Mouse (Mus musculus): ENCODE measurements around the gene Celf1. TPM values are rescaled to one million over a fixed set of nuclear protein-coding genes. Genes with fewer than 3 reads are reported as not detected.
"Not testable (repeated sequence)": the region's sequence is repeated elsewhere in the genome, so short reads cannot be mapped to it uniquely, and the experiment has no call there.

Celf1 gene
- 172 and 183 TPM in 2 replicates for polyA plus RNA-seq (2016; fragmentation: Nextera tagmentation; extraction: Ambion mirVana)

GRCm38 (mm10) chr2:90940233-90941229 lies at the start of gene Celf1:
TSS of gene Celf1 (plus strand) at chr2:90940382.
- WGBS: under 1% methylated on average over 103 of the region's 113 CpGs
- ATAC-seq (ENCODE audit: low FRiP score): peak; percentile 96

GRCm38 (mm10) chr2:90893673-90894298 lies 46.4 kb upstream of the Celf1 start:
- Histone ChIP-seq H3K36me3 (replicated peaks) (peaks cover 55% of the 10 kb centered on the region), H3K4me3 (replicated peaks) (no peak overlapping the region), H3K9ac (no peak overlapping the region), H3K4me2 (no peak overlapping the region), H3K27me3 (peaks cover 35% of the 10 kb centered on the region), H3K9me3 (no peaks in the 10 kb centered on the region), H3K27ac (no peak overlapping the region), H3K4me1 (peaks cover 17% of the 10 kb centered on the region)
- 91% methylated on average over 6 of the region's 6 CpGs for WGBS
- no peak for ATAC-seq (ENCODE audit: low FRiP score)

More at GRCm38 (mm10) chr2:90940233-90941229, at the start of gene Celf1:
- Histone ChIP-seq H3K27me3 (no peaks in the 10 kb centered on the region), H3K4me3 (replicated peaks) (peak within 1 kb of the TSS; percentile 98), H3K27ac (peak within 1 kb of the TSS; percentile 96), H3K36me3 (replicated peaks) (no peaks in the 10 kb centered on the region), H3K4me1 (peaks cover 28% of the 10 kb centered on the region), H3K9ac (peak within 1 kb of the TSS; percentile 96), H3K4me2 (peak within 1 kb of the TSS; percentile 75), H3K9me3 (no peaks in the 10 kb centered on the region)

GRCm38 (mm10) chr2:90894299-90894677 lies 45.9 kb upstream of the Celf1 start:
- Histone ChIP-seq H3K36me3 (replicated peaks) (peaks cover 59% of the 10 kb centered on the region), H3K4me1 (peaks cover 14% of the 10 kb centered on the region), H3K27me3 (peaks cover 30% of the 10 kb centered on the region)
- not testable (repeated sequence) for H3K27ac ChIP-seq; ATAC-seq (ENCODE audit: low FRiP score); H3K9ac ChIP-seq; H3K4me3 ChIP-seq (replicated peaks); H3K4me2 ChIP-seq; H3K9me3 ChIP-seq
- WGBS: 91% methylated on average over 3 of the region's 3 CpGs

- ATAC-seq (ENCODE audit: low FRiP score): no peak
- H3K9me3 ChIP-seq: no peaks in the 10 kb centered on the region
- H3K4me1 ChIP-seq: peaks cover 33% of the 10 kb centered on the region
- no peak overlapping the region for H3K27ac ChIP-seq
- WGBS: 88% methylated on average over 2 of the region's 2 CpGs
- peak overlapping the region; percentile 90 for H3K4me3 ChIP-seq (replicated peaks)
- H3K27me3 ChIP-seq: no peaks in the 10 kb centered on the region
- peak overlapping the region; percentile 72 for H3K4me2 ChIP-seq
- peak overlapping the region; percentile 90 for H3K9ac ChIP-seq
- H3K36me3 ChIP-seq (replicated peaks): peaks cover 55% of the 10 kb centered on the region
Observed at GRCm38 (mm10) chr2:90903398-90903797, 36.8 kb upstream of the Celf1 start.

GRCm38 (mm10) chr2:90904076-90904855 lies 35.9 kb upstream of the Celf1 start, which contains the start of the genes Kbtbd4 and Ndufs3:
TSS of gene Kbtbd4 (plus strand) at chr2:90904740.
TSS of gene Ndufs3 (minus strand) at chr2:90904827.
- WGBS: under 1% methylated on average over 43 of the region's 43 CpGs
- Histone ChIP-seq H3K27me3 (no peaks in the 10 kb centered on the region), H3K4me3 (replicated peaks) (peak within 1 kb of the TSS; percentile 90), H3K9me3 (no peaks in the 10 kb centered on the region), H3K9ac (peak within 1 kb of the TSS; percentile 90), H3K4me1 (peaks cover 33% of the 10 kb centered on the region), H3K36me3 (replicated peaks) (peaks cover 55% of the 10 kb centered on the region), H3K27ac (peak within 1 kb of the TSS; percentile 90), H3K4me2 (peak within 1 kb of the TSS; percentile 72)
- peak; percentile 95 for ATAC-seq (ENCODE audit: low FRiP score)

- H3K4me1 ChIP-seq: peaks cover 33% of the 10 kb centered on the region
- peak overlapping the region; percentile 90 for H3K9ac ChIP-seq
- no peaks in the 10 kb centered on the region for H3K9me3 ChIP-seq
- no peaks in the 10 kb centered on the region for H3K27me3 ChIP-seq
- H3K27ac ChIP-seq: peak overlapping the region; percentile 90
- peak overlapping the region; percentile 90 for H3K4me3 ChIP-seq (replicated peaks)
- WGBS: under 1% methylated on average over 21 of the region's 21 CpGs
- H3K36me3 ChIP-seq (replicated peaks): peaks cover 61% of the 10 kb centered on the region
- ATAC-seq (ENCODE audit: low FRiP score): peak; percentile 84
- H3K4me2 ChIP-seq: peak overlapping the region; percentile 72
Observed at GRCm38 (mm10) chr2:90904856-90905224, 35.3 kb upstream of the Celf1 start.

- no peak for ATAC-seq (ENCODE audit: low FRiP score)
- Histone ChIP-seq H3K27me3 (no peaks in the 10 kb centered on the region), H3K4me3 (replicated peaks) (no peak overlapping the region), H3K4me2 (no peak overlapping the region), H3K27ac (no peak overlapping the region), H3K9me3 (no peaks in the 10 kb centered on the region), H3K9ac (no peak overlapping the region), H3K36me3 (replicated peaks) (peaks cover 63% of the 10 kb centered on the region), H3K4me1 (peaks cover 33% of the 10 kb centered on the region)
- WGBS: 97% methylated on average over 2 of the region's 2 CpGs
Observed at GRCm38 (mm10) chr2:90906721-90907120, 33.5 kb upstream of the Celf1 start.

- Histone ChIP-seq H3K4me1 (peaks cover 23% of the 10 kb centered on the region), H3K4me3 (replicated peaks) (no peak overlapping the region), H3K9ac (no peak overlapping the region), H3K4me2 (no peak overlapping the region), H3K9me3 (no peaks in the 10 kb centered on the region), H3K36me3 (replicated peaks) (peaks cover 77% of the 10 kb centered on the region), H3K27me3 (no peaks in the 10 kb centered on the region), H3K27ac (no peak overlapping the region)
- WGBS: 82% methylated on average over 1 of the region's 1 CpGs
- no peak for ATAC-seq (ENCODE audit: low FRiP score)
Observed at GRCm38 (mm10) chr2:90910861-90911260, 29.3 kb upstream of the Celf1 start.

GRCm38 (mm10) chr2:90911668-90912067 lies 28.5 kb upstream of the Celf1 start:
- 88% methylated on average over 1 of the region's 1 CpGs for WGBS

GRCm38 (mm10) chr2:90913671-90914070 lies 26.5 kb upstream of the Celf1 start:
- Histone ChIP-seq H3K36me3 (replicated peaks) (peaks cover 53% of the 10 kb centered on the region), H3K9me3 (no peaks in the 10 kb centered on the region), H3K4me1 (peaks cover 30% of the 10 kb centered on the region), H3K4me3 (replicated peaks) (no peak overlapping the region), H3K27me3 (no peaks in the 10 kb centered on the region), H3K9ac (no peak overlapping the region), H3K27ac (0 out of 2 replicates have a peak overlapping the region, but pooled peaks have one; percentile 9), H3K4me2 (no peak overlapping the region)
- ATAC-seq (ENCODE audit: low FRiP score): no peak
- WGBS: 78% methylated on average over 2 of the region's 2 CpGs

More at GRCm38 (mm10) chr2:90911668-90912067, 28.5 kb upstream of the Celf1 start:
- H3K36me3 ChIP-seq (replicated peaks): peaks cover 71% of the 10 kb centered on the region
- no peaks in the 10 kb centered on the region for H3K9me3 ChIP-seq
- no peak overlapping the region for H3K4me3 ChIP-seq (replicated peaks)
- H3K9ac ChIP-seq: no peak overlapping the region
- peaks cover 25% of the 10 kb centered on the region for H3K4me1 ChIP-seq
- no peak overlapping the region for H3K4me2 ChIP-seq
- ATAC-seq (ENCODE audit: low FRiP score): no peak
- H3K27ac ChIP-seq: no peak overlapping the region
- no peaks in the 10 kb centered on the region for H3K27me3 ChIP-seq

- H3K27ac ChIP-seq: no peak overlapping the region
- ATAC-seq (ENCODE audit: low FRiP score): no peak
- no peaks in the 10 kb centered on the region for H3K27me3 ChIP-seq
- peaks cover 34% of the 10 kb centered on the region for H3K36me3 ChIP-seq (replicated peaks)
- no peak overlapping the region for H3K4me3 ChIP-seq (replicated peaks)
- 79% methylated on average over 1 of the region's 1 CpGs for WGBS
- H3K9me3 ChIP-seq: no peaks in the 10 kb centered on the region
- H3K9ac ChIP-seq: no peak overlapping the region
- H3K4me2 ChIP-seq: no peak overlapping the region
- H3K4me1 ChIP-seq: peaks cover 30% of the 10 kb centered on the region
Observed at GRCm38 (mm10) chr2:90915516-90915915, 24.7 kb upstream of the Celf1 start.
